Mouse (Mus musculus) kidney, adult 2 months (tissue): ENCODE results near the gene Cldnd2.
A peak's percentile ranks its signal among the peaks of the same experiment; 100 is the strongest.

Experiments
- CTCF ChIP-seq: fragments of 200-500 bp; conservative IDR thresholded peaks from 2 replicates; pipeline ENCODE4 v1.5.1; 2011; ENCODE audit warnings: low read depth, mild to moderate bottlenecking, control low read depth, low read length, moderate library complexity, mixed read lengths; ENCODE audit not compliant: insufficient read depth, insufficient read length
- POLR2A ChIP-seq: fragments of 200-500 bp; IDR thresholded peaks from one replicate; pipeline ENCODE4 v1.6.1; 2011; ENCODE audit warnings: low read depth, low read length, control low read depth

DNA sequence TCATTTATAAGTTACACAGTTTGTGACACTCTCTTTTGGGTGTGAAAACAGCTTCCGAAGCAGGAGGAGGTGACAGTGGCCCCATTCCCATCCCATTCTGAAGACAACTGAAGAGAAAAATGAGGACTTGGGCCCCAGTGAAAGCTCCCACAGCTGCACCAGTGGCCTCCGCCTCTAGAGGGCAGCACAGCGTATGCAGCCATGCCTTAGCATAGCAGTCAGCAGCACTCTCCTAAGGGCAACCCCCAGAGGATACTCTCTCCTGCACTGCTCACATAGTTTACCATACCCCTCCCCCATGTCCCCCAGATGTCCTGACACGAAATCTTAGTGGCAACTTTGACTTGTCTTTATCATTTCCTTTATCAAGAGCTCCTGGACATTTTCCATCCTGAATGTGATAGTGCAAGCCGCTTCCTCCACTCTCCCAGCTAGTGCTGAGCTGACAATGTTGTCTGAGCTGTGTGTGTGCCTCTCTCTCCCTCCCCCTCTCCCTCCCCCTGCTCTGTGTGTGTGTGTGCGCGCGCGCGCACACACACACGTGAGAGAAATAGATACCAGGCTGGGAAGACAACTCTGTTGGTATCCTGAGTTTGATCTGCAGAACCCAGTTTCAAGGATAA is 17.5 kb upstream of the Cldnd2 start:
- no peak for TF ChIP-seq POLR2A
- TF ChIP-seq CTCF: peak; percentile 99; the same call in 1 of the 2 replicates
